In genomic region chrX:160107817-160108216, GRCm38 (mm10) we compare ENCODE assay signal across 26 mouse cellular contexts.
"Had no signal": no experiment of that assay in that cellular context is flagged by ENCODE, and none has a peak within 500 bp of the region (broad histone marks: within the 10 kb centered on the region; RNA-seq: fewer than 3 reads in every experiment).

No protein-coding gene starts in this region.

- H3K9ac ChIP-seq: heart, embryonic 13.5 days; heart, embryonic 15.5 days; hindbrain, embryonic 13.5 days; hindbrain, embryonic 15.5 days; intestine, embryonic 15.5 days; limb, embryonic 13.5 days; limb, embryonic 15.5 days; liver, embryonic 12.5 days had no signal

- H3K27me3 ChIP-seq: heart, embryonic 13.5 days; heart, embryonic 15.5 days; hindbrain, embryonic 13.5 days; hindbrain, embryonic 15.5 days; intestine, embryonic 15.5 days; limb, embryonic 15.5 days; liver, embryonic 12.5 days had no signal

- H3K9me3 ChIP-seq: heart, embryonic 13.5 days; heart, embryonic 15.5 days; hindbrain, embryonic 13.5 days; hindbrain, embryonic 15.5 days; intestine, embryonic 15.5 days; limb, embryonic 13.5 days; limb, embryonic 15.5 days; liver, embryonic 12.5 days had no signal

- DNase-seq: gastrocnemius, adult 2 months; gastrocnemius, postnatal 10 days; gastrocnemius, postnatal 25 days; heart, adult 11 months; heart, adult 2 months; heart, postnatal 14 days; heart, postnatal 36 days; kidney, adult 18-20 months; kidney, adult 8-10 months; kidney, postnatal 10 days; kidney, postnatal 25 days; kidney, postnatal 4 days; left cerebral cortex, postnatal 4 days had no signal

- H3K27ac ChIP-seq: gastrocnemius, adult 2 months; heart, adult 2 months; heart, embryonic 13.5 days; heart, embryonic 15.5 days; hindbrain, embryonic 13.5 days; hindbrain, embryonic 15.5 days; intestine, embryonic 15.5 days; layer of hippocampus, adult 2 months; left cerebral cortex, adult 2 months; limb, embryonic 13.5 days; limb, embryonic 15.5 days; liver, embryonic 12.5 days had no signal

- H3K4me1 ChIP-seq: heart, embryonic 13.5 days; heart, embryonic 15.5 days; hindbrain, embryonic 13.5 days; hindbrain, embryonic 15.5 days; intestine, embryonic 15.5 days; limb, embryonic 13.5 days; limb, embryonic 15.5 days; liver, embryonic 12.5 days had no signal

- H3K36me3 ChIP-seq: heart, embryonic 13.5 days; heart, embryonic 15.5 days; hindbrain, embryonic 13.5 days; hindbrain, embryonic 15.5 days; intestine, embryonic 15.5 days; limb, embryonic 13.5 days; limb, embryonic 15.5 days; liver, embryonic 12.5 days had no signal

- ATAC-seq: inflammation-experienced regulatory T-cells, adult 6 months; intestine, embryonic 15.5 days; intestine, postnatal 0 days; liver, embryonic 12.5 days had no signal

- H3K4me3 ChIP-seq: gastrocnemius, adult 2 months; heart, adult 2 months; heart, embryonic 13.5 days; heart, embryonic 15.5 days; hindbrain, embryonic 13.5 days; hindbrain, embryonic 15.5 days; intestine, embryonic 15.5 days; layer of hippocampus, adult 2 months; left cerebral cortex, adult 2 months; limb, embryonic 13.5 days; limb, embryonic 15.5 days; liver, embryonic 12.5 days had no signal

- H3K4me2 ChIP-seq: heart, embryonic 11.5 days; heart, embryonic 13.5 days; heart, embryonic 15.5 days; hindbrain, embryonic 13.5 days; hindbrain, embryonic 15.5 days; intestine, embryonic 15.5 days; limb, embryonic 13.5 days; limb, embryonic 15.5 days; liver, embryonic 12.5 days had no signal
